Mouse (Mus musculus): ENCODE results near the gene Spint2. TPM values are rescaled to one million over a fixed set of nuclear protein-coding genes. Genes with fewer than 3 reads are reported as not detected.

Gene Spint2
- polyA plus RNA-seq, 1 experiment from 2014 or later = 44.0 TPM

DNA sequence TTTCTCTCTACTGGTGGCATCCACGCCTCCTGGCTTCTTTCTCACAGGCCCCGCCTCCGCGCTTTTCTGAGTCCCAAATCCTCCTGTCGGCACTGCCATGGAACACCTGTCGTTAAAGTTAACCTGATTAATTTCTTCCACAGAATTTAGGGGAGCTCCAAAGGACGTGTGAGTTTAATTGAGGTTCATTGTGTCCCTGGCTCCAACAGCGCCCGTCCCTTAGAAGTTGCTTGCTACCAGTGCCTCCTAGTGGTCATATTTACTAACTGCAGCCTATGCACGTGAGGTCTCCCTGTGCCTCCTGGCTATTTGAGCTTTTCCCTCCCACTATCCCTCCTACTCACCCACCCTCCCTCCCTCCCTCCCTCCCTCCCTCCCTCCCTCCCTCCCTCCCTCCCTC is 15.3 kb upstream of the Spint2 start:
- Histone ChIP-seq H3K27me3 (0 out of 2 replicates have a peak, but pooled peaks cover 5% of the 10 kb centered on the region), H3K4me2 (no peak overlapping the region), H3K9ac (no peak overlapping the region), H3K4me3 (no peak overlapping the region), H3K4me1 (replicated peaks) (peaks cover 18% of the 10 kb centered on the region), H3K27ac (no peak overlapping the region), H3K36me3 (no peaks in the 10 kb centered on the region), H3K9me3 (no peaks in the 10 kb centered on the region)
- no peak for ATAC-seq (ENCODE audit: low FRiP score)
- WGBS = 9% methylated on average over 10 of the region's 10 CpGs

DNA sequence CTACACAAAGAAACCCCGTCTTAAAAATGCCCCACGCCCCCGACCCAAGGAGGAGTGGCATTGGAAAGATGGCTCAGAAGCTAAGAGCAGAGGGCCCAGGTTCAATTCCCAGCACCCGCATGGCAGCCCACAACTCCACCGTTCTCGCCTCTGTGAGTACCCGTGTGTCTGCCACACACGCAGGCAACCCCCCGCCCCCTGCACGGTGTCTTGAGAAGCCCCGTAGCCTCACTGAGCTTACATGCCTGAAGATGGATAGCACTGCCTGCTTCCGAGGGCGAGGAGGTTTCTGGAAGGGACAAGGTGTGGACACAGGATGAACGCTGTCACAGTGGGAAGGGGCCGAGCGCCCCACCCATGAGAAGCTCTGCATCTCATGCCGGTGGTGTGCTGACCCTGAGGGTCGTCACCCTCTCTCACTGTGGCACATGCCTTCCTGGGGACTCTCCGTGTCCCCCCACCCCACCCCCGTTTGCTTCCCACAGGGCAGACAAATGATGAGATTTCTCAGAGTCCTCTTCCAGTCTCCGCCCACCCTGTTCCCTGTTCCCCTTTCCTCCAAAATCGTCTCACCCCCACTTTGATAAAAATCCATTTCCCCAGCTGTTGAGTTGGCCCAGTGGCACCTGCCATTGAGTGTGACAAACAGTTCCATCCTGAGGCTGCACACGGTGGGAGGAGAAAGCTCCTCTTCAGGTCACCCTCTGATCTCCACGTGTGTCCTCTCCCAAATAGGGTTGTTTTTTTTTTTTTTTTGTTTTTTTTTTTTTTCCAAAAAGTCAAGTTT is 14.3 kb upstream of the Spint2 start:
- Histone ChIP-seq H3K4me1 (replicated peaks) (peaks cover 23% of the 10 kb centered on the region), H3K9me3 (no peaks in the 10 kb centered on the region), H3K27ac (no peak overlapping the region), H3K4me2 (no peak overlapping the region), H3K4me3 (no peak overlapping the region), H3K36me3 (no peaks in the 10 kb centered on the region), H3K9ac (no peak overlapping the region), H3K27me3 (0 out of 2 replicates have a peak, but pooled peaks cover 5% of the 10 kb centered on the region)
- 83% methylated on average over 24 of the region's 24 CpGs for WGBS
- no peak for ATAC-seq (ENCODE audit: low FRiP score)

DNA sequence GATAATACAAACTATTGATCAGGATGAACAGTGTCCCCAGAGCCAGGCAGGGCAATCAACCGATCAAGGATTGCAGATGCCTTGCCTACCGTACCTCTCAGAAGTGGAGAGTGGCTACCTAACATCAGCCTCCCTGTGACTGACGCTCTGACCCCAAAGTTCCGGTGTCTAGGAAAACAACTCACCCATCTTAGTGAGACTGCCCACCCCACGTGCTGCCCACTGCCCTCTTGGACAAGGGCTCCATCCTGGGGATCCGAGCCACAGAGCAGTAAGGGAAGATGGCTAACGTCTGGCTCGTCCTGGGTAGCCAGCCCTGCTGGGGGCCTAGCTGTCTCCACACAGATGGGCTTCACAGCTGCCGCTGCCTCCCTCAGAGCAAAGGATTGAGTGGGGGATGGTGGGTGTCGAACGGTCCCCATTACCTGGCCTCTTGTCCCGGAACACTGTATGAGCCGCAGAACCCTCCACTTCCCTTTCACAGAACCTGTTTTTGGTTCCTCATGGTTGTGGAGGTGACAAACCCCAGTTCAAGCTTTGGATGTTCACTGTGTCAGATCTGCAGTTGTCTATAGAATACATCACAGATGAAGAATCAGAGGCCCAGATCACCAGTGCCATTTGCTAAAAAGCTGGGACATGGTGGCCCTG is 12.5 kb upstream of the Spint2 start:
- ATAC-seq (ENCODE audit: low FRiP score) = no peak
- peak overlapping the region; percentile 35; the same call in 1 of the 2 replicates for H3K9ac ChIP-seq

DNA sequence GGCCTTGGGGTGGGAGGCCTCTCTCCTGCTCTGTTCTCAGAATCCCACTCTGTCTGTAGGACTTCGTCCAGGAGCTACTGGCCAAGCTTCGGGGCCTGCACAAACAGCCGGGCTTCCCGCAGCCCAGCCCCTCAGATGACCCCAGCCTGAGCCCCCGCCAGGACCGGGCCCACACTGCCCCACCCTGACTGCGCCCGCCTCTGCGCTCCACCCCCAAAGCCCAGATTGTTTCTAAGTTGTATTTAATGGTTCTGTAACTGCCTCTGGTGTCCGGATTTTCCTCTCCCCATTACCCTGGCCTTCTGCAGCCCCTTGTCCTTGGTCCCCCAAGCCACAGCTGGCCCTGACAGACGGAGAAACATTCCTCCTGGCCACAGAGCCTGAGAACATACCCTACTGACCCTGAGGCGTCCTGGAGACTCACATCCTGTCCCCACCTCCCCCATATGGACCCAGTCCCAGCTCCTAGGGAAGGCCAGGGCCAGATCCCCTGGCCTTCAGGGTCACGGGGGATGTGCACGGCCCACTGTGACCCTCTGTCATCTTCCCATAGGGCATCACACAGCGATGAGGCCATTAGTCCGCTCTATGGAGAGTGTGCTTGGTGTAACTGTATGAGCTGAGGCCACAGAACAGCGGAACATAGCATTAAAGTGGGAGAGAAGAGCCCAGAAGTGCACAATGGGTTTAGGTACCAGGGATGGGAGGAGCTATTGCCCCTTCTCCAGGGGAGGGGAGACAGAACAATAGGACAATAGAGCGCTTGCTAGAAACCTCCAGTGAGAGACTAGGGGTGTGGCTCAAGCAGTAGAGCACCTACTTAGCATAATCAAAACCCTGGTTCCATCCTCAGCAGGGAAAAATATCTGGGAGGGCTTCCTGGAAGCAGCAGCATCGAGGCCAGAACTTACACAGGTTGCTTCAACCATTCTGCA is 11.7 kb upstream of the Spint2 start:
- H3K36me3 ChIP-seq = no peaks in the 10 kb centered on the region
- no peak overlapping the region for H3K4me2 ChIP-seq
- peaks cover 15% of the 10 kb centered on the region; the same call in 1 of the 2 replicates for H3K27me3 ChIP-seq
- H3K9me3 ChIP-seq = no peaks in the 10 kb centered on the region
- ATAC-seq (ENCODE audit: low FRiP score) = 0 out of 2 replicates have a peak, but pooled peaks have one; percentile 8
- H3K4me3 ChIP-seq = no peak overlapping the region
- peak overlapping the region; percentile 78 for H3K27ac ChIP-seq
- H3K4me1 ChIP-seq (replicated peaks) = peaks cover 47% of the 10 kb centered on the region
- 18% methylated on average over 19 of the region's 19 CpGs for WGBS
- peak overlapping the region; percentile 43; the same call in 1 of the 2 replicates for H3K9ac ChIP-seq

More for the DNA sequence above, 12.5 kb upstream of the Spint2 start:
- Histone ChIP-seq H3K36me3 (no peaks in the 10 kb centered on the region), H3K9me3 (no peaks in the 10 kb centered on the region), H3K4me2 (no peak overlapping the region), H3K27ac (no peak overlapping the region), H3K4me3 (no peak overlapping the region), H3K27me3 (peaks cover 12% of the 10 kb centered on the region; the same call in 1 of the 2 replicates), H3K4me1 (replicated peaks) (peaks cover 40% of the 10 kb centered on the region)
- 49% methylated on average over 13 of the region's 13 CpGs for WGBS

DNA sequence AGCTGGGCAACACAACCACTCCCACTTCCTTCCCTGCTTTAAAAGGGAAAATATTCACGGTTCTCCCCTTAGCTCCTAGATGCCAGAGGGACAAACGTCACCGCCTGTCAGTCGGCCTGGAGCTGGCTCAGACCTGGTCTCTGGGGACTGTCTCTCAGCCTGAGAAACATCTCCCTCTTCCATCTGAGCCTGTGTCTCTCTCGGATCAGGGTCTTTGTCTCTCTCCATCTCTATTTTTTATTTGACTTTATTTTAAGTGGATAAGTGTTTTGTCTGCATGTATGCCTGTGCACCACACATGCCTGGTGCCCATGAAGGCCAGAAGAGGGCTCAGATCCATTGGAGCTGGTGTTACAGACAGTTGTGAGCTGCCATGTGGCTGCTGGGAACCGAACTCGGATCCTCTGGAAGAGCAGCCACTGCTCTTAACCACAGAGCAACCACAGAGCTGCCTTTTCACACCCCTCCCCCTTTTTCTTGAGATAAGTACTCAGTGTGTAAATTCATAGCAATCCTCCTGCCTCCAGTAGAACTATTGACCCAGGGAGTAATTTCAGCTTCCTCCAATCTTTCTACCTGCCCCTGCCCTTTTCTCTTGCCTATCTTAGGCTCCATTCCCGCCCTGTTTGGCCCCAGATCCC is 10.9 kb upstream of the Spint2 start:
- Histone ChIP-seq H3K4me3 (no peak overlapping the region), H3K27me3 (peaks cover 19% of the 10 kb centered on the region; the same call in 1 of the 2 replicates), H3K27ac (peak overlapping the region; percentile 78), H3K4me2 (no peak overlapping the region), H3K9ac (no peak overlapping the region; the same call in 1 of the 2 replicates), H3K4me1 (replicated peaks) (peaks cover 47% of the 10 kb centered on the region), H3K9me3 (no peaks in the 10 kb centered on the region), H3K36me3 (no peaks in the 10 kb centered on the region)
- ATAC-seq (ENCODE audit: low FRiP score) = no peak
- WGBS = 24% methylated on average over 8 of the region's 8 CpGs

DNA sequence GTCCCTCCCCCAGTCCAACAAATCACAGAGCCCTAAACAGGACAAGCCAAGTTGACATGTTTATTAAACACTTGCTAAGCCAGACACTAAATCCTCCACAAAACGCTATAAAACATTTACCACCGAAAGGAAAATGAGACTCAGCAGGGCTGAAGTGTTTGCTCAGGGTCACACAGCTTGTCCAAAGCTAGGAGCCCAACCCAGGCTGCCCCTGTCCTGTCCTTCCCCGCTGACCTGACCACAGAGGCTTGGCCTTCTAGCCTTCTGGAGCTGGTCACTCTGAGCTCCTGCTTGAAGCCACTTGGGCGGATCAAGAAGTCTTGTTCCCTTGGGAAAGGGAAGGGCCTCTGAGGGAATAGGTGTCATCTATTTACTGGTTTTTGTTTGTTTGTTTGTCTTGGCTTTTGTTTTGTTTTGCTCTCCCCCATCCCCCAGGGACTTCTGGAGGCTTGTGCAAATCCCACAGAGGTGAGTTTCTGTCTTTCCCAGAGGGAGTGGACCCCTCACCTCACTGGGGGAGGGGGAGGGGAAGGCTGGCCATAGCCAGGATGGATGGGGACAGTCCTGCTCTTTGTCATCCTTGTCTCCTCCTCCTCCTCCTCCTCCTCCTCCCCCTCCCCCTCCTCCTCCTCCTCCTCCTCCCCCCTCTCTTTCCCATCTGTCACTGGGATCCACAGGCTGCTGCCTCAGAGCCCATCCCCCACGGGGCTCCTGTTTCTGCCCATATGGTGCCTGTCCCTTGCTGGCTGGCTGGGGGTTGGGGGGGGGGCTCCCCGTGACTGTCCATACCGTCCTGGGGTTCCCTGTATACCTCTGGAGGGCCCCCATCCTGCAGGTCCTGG is 10.1 kb upstream of the Spint2 start:
- H3K27ac ChIP-seq = peak overlapping the region; percentile 78
- ATAC-seq (ENCODE audit: low FRiP score) = 0 out of 2 replicates have a peak, but pooled peaks have one; percentile 27
- H3K27me3 ChIP-seq = peaks cover 20% of the 10 kb centered on the region; the same call in 1 of the 2 replicates
- no peak overlapping the region for H3K4me2 ChIP-seq
- WGBS = 19% methylated on average over 6 of the region's 7 CpGs
- no peaks in the 10 kb centered on the region for H3K9me3 ChIP-seq
- no peak overlapping the region for H3K9ac ChIP-seq
- no peaks in the 10 kb centered on the region for H3K36me3 ChIP-seq
- peaks cover 47% of the 10 kb centered on the region for H3K4me1 ChIP-seq (replicated peaks)
- H3K4me3 ChIP-seq = no peak overlapping the region

DNA sequence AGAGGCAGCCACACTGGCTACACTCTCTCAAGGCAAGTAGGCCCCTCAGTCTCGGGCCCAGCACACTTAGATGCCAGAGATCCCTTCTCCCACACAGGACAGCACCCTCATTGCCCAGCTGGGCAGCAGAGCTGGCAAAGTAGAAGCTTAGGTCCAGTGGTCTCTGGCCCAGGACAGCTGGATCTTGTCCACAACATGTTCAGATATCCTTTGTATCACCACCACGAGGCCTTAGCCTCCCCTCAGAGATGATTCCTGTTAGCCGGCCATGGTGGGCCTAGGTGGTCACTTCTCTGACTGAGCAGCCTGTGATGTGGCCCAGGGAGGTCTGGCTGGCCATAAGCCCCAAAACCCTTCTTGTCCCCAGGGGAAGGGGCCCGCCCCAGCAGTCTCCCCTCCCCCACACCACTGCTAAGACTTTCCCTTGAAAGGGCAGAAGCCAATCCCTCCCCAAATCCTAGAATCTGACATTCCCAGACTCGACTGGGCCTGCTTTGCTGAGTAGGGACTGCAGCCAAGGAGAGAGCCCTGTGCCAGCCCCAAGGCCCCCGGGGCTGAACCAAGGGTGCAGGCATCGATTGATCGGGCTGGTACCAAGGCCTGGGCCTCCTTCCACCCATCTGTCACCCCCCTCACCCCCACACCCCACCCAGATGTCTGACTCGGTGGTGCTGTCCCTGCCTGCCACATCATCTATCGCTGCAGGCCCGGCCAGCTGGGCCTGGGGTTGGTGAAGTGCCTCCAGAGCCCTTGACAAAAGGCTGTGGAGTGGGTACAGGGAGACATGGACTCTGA is 9.2 kb upstream of the Spint2 start:
- Histone ChIP-seq H3K27ac (peak overlapping the region; percentile 72), H3K9ac (no peak overlapping the region; the same call in 1 of the 2 replicates), H3K4me3 (no peak overlapping the region), H3K36me3 (no peaks in the 10 kb centered on the region), H3K4me1 (replicated peaks) (peaks cover 47% of the 10 kb centered on the region), H3K4me2 (no peak overlapping the region), H3K27me3 (peaks cover 24% of the 10 kb centered on the region), H3K9me3 (no peaks in the 10 kb centered on the region)
- WGBS = 30% methylated on average over 11 of the region's 11 CpGs
- no peak for ATAC-seq (ENCODE audit: low FRiP score)

DNA sequence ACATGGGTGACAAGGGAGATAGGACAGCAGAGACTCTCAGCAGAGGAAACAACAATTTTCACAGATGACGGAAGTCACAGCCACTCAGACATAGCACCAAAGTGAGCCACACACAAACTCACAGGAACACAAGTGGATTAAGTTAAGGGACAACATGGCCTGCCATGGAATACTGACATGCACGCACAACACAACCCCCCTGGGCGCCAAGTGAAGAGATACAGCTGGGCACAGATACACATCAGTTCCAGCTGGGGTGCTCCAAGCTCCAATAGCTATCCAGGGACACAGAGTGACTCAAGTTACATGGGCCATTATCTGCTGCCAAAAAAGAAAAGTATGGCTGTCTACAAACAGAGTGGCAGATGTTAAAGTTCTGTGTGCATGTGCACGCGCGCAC is 8.1 kb upstream of the Spint2 start:
- H3K27ac ChIP-seq = 0 out of 2 replicates have a peak overlapping the region, but pooled peaks have one; percentile 72
- peaks cover 47% of the 10 kb centered on the region for H3K4me1 ChIP-seq (replicated peaks)
- H3K9me3 ChIP-seq = no peaks in the 10 kb centered on the region
- H3K36me3 ChIP-seq = no peaks in the 10 kb centered on the region
- ATAC-seq (ENCODE audit: low FRiP score) = no peak
- H3K9ac ChIP-seq = no peak overlapping the region
- H3K4me2 ChIP-seq = peak overlapping the region; percentile 90
- H3K4me3 ChIP-seq = peak overlapping the region; percentile 53
- WGBS = 77% methylated on average over 6 of the region's 6 CpGs
- H3K27me3 ChIP-seq = peaks cover 30% of the 10 kb centered on the region

DNA sequence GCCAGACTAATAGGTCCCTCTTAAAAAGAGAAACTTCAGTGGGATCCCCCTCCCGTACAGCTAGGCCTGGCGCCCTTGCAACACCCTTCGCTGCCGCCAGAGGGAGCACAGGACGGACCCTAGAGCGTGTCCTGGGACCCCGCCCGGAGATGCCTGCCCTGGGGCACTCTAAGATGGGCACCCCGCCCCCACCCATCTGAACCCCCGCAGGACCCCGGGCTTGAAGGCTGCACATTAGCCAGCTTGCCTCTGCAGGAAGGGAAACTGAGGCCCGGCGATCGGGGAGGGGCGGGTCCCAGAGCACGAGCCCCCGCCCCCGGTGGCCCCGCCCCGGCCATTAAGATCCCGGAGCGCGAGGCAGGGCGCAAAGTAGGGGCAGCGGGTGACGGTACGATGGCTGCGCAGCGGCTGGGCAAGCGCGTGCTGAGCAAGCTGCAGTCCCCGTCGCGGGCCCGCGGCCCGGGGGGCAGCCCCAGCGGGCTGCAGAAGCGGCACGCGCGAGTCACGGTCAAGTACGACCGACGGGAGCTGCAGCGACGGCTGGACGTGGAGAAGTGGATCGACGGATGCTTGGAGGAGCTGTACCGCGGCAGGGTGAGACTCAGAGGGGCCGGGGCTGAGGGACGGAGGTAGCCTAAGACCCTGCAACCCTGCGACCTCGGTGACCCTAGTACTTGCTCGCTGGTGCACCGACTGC is 7.4 kb upstream of the Spint2 start, which contains the start of gene Ppp1r14a:
Gene Ppp1r14a, plus strand, starts transcription at position 367 of the 697 bp plus-strand sequence.
- Histone ChIP-seq H3K9ac (peak within 1 kb of the TSS; percentile 75), H3K9me3 (no peaks in the 10 kb centered on the region), H3K4me1 (replicated peaks) (peaks cover 47% of the 10 kb centered on the region), H3K27ac (peak within 1 kb of the TSS; percentile 72; the same call in 1 of the 2 replicates), H3K36me3 (no peaks in the 10 kb centered on the region), H3K4me2 (peak within 1 kb of the TSS; percentile 90), H3K27me3 (peaks cover 38% of the 10 kb centered on the region), H3K4me3 (peak within 1 kb of the TSS; percentile 53)
- ATAC-seq (ENCODE audit: low FRiP score) = no peak
- WGBS = under 1% methylated on average over 59 of the region's 59 CpGs

DNA sequence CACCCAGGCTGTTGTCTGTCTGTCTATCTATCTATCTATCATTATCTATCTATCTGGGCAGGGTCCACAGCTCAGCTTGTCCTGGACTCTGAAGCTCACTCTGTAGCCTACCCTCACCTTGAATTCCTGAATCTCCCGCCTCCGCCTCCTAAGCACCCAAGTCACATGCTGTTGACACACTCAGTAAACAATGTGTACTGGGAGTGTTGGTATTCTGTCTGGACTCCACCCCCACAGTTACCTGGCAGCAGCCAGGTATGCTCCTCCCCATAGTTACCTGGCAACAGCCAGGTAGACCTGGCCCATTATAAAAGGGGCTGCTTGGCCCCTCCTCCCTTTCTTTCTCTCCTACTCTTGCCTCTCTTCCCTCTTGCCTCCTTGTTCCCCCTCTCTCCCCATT is 6.4 kb upstream of the Spint2 start:
- Histone ChIP-seq H3K4me2 (no peak overlapping the region), H3K9me3 (no peaks in the 10 kb centered on the region), H3K27ac (no peak overlapping the region), H3K9ac (no peak overlapping the region), H3K4me3 (no peak overlapping the region), H3K27me3 (peaks cover 45% of the 10 kb centered on the region), H3K36me3 (no peaks in the 10 kb centered on the region), H3K4me1 (replicated peaks) (peaks cover 40% of the 10 kb centered on the region)
- 90% methylated on average over 2 of the region's 2 CpGs for WGBS
- ATAC-seq (ENCODE audit: low FRiP score) = no peak
